Mouse (Mus musculus): ENCODE results near the gene Tln1. TPM values are rescaled to one million over a fixed set of nuclear protein-coding genes. Genes with fewer than 3 reads are reported as not detected.

Gene Tln1
- total RNA-seq, 2 experiments from 2014 or later: 198 to 299 TPM

DNA sequence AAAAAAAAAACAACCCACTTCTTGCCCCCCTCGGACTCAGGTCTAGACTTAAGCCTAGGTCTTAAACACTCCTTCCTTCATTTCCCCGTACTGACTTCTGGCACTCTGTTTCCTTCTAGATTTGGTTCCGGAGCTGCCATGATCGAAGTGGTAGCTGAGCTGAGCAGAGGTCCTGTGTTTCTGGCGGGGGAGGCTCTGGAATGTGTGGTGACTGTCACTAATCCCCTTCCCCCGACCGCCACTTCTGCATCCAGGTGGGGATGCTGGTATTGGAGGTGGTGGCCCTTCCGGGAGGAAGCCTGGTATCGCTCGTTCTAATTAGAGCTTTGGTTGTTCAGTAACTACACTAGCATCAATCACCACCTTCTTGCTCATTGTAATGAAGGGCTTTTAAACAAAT is 16.8 kb upstream of the Tln1 start:
- no peak for ATAC-seq (replicated peaks; ENCODE audit: poor library complexity, severe bottlenecking)

DNA sequence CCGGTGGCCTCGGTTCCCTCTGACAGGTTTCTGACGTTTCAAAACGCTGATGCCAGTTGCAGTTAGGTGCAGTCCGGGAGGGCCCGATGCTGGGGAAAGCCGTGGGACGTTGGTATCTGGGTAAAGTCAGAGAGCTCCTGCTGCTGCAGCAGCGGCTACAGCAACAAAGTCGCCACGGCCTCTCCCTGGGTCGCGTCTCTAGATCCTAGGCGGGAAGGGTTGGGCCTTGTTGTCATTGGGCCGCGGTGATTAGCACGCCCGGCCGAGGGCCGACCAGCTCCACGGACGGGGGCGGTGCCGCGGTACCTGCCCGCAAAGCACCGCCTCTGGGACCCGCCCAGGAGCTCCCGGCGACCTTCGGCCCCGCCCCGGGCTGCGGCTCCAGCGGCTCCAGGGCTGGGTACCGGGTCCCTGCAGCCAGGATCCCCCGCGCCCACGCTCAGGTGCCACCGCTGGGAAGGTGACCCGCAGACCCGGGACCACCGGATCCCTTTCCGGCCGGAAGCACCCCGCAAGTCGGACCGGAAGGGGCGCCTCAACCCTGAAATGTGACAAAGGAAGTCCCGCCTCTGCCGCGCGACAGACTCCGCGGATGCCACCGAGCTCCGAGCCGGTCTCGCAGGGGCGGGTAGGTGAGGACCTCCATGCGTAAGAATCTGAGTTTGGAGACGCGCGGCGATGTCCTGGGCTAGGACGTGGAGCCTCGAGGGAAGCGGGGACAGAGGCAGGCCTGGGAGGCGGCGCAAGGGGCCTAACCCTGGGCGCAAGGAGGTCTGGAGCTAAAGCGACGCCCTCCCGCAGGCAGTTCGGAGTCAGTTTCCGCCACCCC is 16.1 kb upstream of the Tln1 start, which contains the start of the genes Rgp1 and Gba2:
Gene Rgp1, plus strand, starts transcription at position 340 of the 829 bp plus-strand sequence.
Gene Gba2, minus strand, starts transcription at position 498 of the 829 bp plus-strand sequence.
- peak; percentile 86 for ATAC-seq (replicated peaks; ENCODE audit: poor library complexity, severe bottlenecking)

DNA sequence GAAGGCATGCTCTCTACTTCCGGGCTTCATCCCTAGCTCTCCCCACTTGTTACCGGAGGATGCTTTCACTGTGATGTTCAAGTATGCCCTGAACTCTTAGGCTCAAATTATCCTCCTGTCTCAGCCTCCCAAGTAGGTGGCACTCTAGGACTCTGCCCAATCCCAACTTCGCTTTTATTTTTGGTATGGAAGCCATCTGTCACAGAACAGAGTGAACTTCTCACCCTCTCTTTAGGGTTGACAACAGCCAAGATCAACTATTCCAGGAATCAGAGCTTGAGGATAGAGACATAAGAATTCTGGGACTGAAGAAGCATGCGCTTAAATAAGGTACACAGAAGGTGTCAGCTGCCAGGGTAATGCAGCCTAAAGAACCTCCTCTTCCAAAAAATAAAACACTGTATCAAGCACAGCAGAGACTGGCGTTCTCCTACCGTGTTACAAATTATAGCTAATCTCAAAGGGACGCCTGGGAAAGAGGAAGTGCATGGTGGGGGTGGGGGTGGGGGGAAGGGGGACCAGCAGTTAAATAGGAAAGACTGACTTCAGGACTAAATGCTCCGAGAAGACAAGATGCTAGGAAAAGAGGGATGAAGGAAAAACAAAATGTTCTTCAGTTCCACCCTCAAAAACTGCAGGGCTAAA is 14.9 kb upstream of the Tln1 start:
- no peak for ATAC-seq (replicated peaks; ENCODE audit: poor library complexity, severe bottlenecking)

GRCm38 (mm10) chr4:43575356-43575755 is 12.9 kb upstream of the Tln1 start:
- ATAC-seq (replicated peaks; ENCODE audit: poor library complexity, severe bottlenecking): no peak

DNA sequence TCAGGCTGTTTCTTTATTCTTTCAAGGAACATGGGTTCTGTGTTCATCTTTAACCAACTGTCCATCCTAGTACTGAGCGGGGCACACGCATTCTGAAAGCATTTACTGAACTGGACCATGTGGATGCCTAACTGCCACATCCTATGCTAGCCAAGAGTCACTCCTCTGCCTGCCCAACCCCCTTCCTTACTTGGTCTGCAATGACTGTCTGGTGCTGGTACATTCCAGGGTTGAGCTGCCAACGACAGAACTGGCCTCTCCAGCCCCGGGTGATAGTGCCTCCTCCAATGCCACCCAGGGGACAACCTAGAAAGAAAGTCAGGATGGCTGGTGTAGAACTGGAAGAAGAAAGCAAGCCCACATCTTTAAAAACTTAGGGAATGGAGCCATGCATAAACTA is 11.1 kb upstream of the Tln1 start:
- no peak for ATAC-seq (replicated peaks; ENCODE audit: poor library complexity, severe bottlenecking)

- peak; percentile 56; the same call in 1 of the 2 replicates for ATAC-seq (replicated peaks; ENCODE audit: poor library complexity, severe bottlenecking)
Observed at GRCm38 (mm10) chr4:43571395-43572045, 9.0 kb upstream of the Tln1 start.

DNA sequence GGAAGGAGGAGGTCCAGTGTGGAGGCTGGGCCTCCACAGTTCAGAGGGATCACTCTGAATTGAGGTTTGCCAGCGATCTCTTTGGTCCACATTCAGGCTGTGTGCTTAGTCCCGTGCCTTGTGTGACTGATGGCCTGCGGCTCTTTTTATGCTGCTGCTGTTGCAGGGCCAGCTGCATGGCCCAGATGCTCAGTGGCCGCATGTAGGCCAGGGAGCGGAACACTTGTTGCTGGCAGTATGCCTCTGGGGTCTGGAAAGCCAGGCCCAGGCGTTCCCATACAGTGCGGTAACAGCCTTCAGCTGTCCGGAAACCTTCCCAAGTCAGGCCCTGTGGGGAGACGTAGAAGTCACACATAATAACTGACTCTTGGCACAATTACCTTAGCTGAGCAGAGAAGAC is 4.6 kb upstream of the Tln1 start:
- ATAC-seq (replicated peaks; ENCODE audit: poor library complexity, severe bottlenecking): no peak

DNA sequence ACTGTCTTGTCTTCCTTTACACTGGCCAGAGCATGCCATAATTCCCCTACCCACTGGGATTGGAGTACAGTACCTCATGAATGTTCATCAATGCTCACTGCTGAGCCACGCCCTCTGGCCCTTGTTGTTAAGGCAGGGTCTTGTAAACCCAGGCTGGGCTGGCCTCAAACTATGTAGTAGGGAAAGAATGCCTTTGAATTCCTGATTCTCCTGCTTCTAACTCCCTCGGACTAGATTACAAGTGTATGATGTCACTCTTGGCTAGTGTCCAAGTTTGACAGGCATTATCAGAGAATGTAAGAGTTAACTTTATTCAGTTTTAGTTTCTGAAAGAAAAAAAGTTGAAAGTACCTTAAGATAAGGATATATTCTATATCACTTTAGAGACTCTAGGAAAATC is 1.7 kb upstream of the Tln1 start:
- no peak for ATAC-seq (replicated peaks; ENCODE audit: poor library complexity, severe bottlenecking)

- ATAC-seq (replicated peaks; ENCODE audit: poor library complexity, severe bottlenecking): no peak
Observed at GRCm38 (mm10) chr4:43563601-43563875, 1.0 kb upstream of the Tln1 start.

- no peak for ATAC-seq (replicated peaks; ENCODE audit: poor library complexity, severe bottlenecking)
Observed at GRCm38 (mm10) chr4:43562769-43563600, 494 bp upstream of the Tln1 start.

DNA sequence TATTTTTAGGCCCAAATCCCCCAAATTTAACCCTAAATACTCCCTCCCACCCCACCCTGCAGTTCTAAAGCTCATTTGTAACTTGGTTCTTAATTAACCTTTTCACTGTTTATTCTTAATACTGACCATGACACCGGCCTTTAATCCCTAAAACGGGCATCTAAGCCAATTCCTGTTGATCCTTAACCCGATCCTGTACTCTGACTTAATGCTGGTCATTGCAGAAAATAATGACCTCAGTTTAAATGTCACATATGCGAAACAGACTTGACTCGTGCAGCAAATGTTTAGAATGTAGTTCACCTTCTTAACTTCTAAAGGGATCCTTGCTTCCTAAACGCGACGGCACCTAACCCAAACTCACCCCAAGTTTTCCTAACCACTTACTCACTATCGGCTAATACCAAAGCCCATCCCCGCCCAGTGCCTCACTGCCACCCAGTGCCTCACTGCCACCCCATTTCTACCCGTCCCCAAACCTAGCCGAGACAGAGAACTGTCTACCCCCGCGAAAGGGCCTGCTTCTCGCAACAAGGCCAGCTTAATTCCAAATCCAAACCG is 975 bp downstream of the Tln1 start:
- ATAC-seq (replicated peaks; ENCODE audit: poor library complexity, severe bottlenecking): no peak

DNA sequence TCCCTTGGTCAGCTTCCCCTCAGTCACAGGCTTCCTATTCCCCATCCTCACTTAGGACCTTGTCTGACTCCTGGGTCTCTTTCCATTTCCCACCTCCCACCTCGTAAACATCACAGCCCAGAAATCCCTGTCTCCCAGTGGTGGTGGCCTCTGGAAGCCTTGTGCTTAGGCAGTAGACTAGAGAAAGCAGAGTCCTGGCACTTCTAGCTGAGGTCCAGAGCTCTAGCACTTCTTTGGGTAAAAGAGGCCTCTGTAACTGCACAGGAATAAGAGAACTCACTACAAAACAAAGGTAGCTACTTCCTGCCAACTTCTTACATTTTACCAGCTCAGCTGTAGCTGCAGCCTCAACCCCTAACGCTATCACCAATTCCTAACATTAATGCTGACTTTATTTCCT is 1.5 kb downstream of the Tln1 start:
- ATAC-seq (replicated peaks; ENCODE audit: poor library complexity, severe bottlenecking): no peak

GRCm38 (mm10) chr4:43560243-43560611 is 2.3 kb downstream of the Tln1 start:
- ATAC-seq (replicated peaks; ENCODE audit: poor library complexity, severe bottlenecking): peak; percentile 48

DNA sequence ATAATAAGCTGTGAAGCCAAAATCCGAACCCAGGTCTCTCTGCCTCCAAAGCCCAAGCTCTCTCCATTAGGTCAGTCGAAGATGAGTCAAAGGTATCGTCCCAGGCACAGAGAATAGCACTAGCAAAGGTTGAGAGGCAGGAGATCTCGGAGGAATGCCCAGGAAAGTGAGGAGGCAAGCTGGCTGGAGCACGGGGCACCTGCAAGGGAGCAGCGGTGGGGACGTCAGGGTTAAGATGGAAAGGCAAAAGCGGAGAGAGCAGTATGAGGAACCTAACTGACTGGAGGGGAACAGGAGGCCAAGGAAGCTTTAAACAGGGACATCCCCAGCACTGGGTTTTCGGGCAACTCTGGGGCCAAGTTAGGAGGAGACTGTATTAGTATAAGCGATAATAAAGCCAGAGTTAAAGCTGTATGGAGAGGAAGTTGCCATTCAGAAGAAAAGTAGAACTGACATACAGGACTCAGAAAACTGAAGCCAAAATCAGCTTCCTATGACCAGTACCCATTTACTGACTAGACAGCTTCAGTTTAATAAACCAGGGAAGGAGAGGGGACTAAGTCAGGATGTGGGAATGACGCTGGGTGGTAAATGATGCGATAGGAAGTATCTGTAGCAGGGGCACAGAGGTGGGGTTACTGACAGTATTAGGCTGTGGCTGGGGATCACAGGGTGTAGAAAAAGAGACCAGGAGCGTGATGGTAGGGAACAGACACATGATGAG is 2.8 kb downstream of the Tln1 start:
- ATAC-seq (replicated peaks; ENCODE audit: poor library complexity, severe bottlenecking): no peak

GRCm38 (mm10) chr4:43558631-43559356 is 3.7 kb downstream of the Tln1 start:
- ATAC-seq (replicated peaks; ENCODE audit: poor library complexity, severe bottlenecking): peak; percentile 15

DNA sequence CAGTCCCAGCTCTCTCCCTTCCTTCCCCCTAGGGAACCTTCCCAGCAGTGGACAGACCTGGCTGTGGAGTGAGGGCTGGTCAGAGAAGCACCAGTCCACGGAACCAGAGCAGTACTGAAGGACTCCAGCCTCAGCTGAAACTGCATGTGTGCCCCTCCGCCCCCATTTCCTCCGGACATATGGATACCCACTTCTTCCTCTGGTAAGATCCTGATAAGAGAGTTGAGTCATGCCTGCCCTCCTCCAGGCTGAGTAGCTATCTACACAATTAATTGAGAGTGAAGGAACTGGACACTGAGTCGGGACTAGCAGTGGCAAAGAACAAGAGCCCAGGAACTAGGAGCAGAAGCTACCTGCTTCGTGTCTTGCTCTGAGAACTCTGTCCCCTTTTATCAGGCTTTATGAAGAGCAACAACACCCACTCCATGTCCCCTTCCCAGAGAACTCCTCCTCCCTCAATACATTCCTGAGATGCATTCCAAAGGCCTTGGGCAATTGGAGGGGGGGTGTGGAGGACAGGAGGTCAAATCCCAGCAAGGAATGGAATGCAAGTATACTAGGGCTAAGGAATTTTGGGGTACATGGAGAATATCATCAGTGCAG is 4.4 kb downstream of the Tln1 start:
- 0 out of 2 replicates have a peak, but pooled peaks have one; percentile 3 for ATAC-seq (replicated peaks; ENCODE audit: poor library complexity, severe bottlenecking)

DNA sequence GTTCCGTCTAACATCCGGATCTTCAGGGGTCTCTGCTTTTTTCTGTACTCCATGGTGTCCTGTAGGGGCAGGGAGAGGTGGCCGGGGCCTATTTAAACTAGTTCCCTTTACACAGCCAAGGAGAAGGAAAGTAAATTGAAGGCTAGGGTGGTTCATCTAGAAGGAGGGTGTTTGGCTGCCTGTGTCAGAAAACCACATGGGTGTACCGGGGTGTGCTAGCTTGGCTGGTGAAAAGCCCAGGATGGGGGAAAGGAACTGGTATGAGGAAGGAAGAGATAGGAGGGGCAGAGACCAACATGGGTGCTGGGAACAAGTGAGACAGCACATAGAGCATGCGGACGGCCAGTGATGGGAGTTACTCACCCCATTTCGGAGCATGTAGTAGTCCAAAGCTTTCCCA is 6.6 kb downstream of the Tln1 start:
- peak; percentile 22; the same call in 1 of the 2 replicates for ATAC-seq (replicated peaks; ENCODE audit: poor library complexity, severe bottlenecking)

DNA sequence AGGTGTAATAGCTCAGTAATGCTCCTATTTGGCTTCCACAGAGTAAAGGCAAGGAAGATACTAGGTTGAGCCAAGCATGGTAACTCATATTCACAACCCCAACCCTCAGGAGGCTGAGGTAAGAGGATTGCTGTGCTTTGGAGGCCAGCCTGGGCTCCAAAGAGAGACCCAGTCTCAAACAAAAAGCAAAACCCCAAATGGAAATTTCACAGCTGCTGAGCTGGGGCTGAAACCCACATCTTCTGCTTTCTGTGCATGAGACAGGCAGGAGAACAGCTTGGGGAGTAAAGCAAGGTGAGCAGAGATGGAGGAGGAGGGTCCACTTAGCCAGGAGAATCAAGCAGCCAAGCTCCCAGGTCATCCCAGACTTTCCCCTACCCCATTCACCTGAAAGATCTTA is 8.6 kb downstream of the Tln1 start:
- ATAC-seq (replicated peaks; ENCODE audit: poor library complexity, severe bottlenecking): no peak

- ATAC-seq (replicated peaks; ENCODE audit: poor library complexity, severe bottlenecking): no peak
Observed at GRCm38 (mm10) chr4:43552437-43552836, 10.1 kb downstream of the Tln1 start.

Measured in granulocyte monocyte progenitor cell, adult 5-6 weeks (primary cell).